Mouse (Mus musculus): ENCODE results near the gene Nr3c2. TPM values are rescaled to one million over a fixed set of nuclear protein-coding genes. Genes with fewer than 3 reads are reported as not detected.

Nr3c2 gene
- polyA plus RNA-seq, 1 experiment from 2014 or later = 1.2 TPM

DNA sequence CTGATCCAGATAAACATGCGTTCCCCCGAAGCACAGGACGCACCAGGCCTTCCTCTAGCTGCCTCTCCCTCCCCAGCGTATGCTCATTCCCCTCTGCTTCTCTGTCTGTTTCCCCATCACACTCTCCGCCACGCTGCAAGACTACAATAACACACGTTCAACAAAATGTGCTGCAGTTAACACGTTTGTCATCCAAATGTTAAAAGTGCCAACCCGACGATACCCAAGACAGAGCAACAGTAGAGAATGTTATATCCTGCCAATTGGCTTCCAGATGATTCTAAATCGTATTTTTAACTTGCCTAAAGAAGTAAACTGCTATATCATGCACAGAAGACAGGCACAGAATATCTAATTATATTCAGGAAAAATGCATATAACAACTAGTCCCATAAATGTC lies 395.4 kb downstream of the Nr3c2 start:
- Histone ChIP-seq H3K27me3 (no peaks in the 10 kb centered on the region), H3K4me1 (no peaks in the 10 kb centered on the region), H3K9ac (no peak overlapping the region), H3K4me2 (replicated peaks) (no peak overlapping the region), H3K9me3 (peaks cover 4% of the 10 kb centered on the region; the same call in 1 of the 2 replicates), H3K27ac (no peak overlapping the region), H3K4me3 (no peak overlapping the region), H3K36me3 (no peaks in the 10 kb centered on the region)
- ATAC-seq (ENCODE audit: insufficient number of reproducible peaks, insufficient read depth, low FRiP score, low TSS enrichment) = no peak
- WGBS = 87% methylated on average over 11 of the region's 11 CpGs
